Mouse (Mus musculus) hindbrain, embryonic 10.5 days (tissue): ENCODE measurements at regions not wholly inside any gene's neighbourhood (a gene's known extent, or its start where the extent isn't known, plus 50 kb on each side); places are given as distances from the start of the nearest gene placed in this dataset.

Experiments used
- DNase-seq: peaks from one replicate; pipeline ENCODE4 v3.0.0-alpha.2; 2017; ENCODE audit warnings: low spot score
- H3K27ac ChIP-seq: fragments of 300-500 bp; sonication (generic); 2 replicates; pipeline ENCODE4 v1.5.1; 2016; ENCODE audit warnings: mild to moderate bottlenecking, moderate library complexity
- H3K27me3 ChIP-seq: fragments of 300-500 bp; sonication (generic); 2 replicates; pipeline ENCODE4 v1.6.1; 2016; ENCODE audit warnings: mild to moderate bottlenecking; ENCODE audit not compliant: poor library complexity, insufficient read depth, severe bottlenecking
- H3K36me3 ChIP-seq: fragments of 300-500 bp; sonication (generic); 2 replicates; pipeline ENCODE4 v1.6.1; 2016; ENCODE audit warnings: mild to moderate bottlenecking, moderate library complexity
- H3K4me1 ChIP-seq: fragments of 300-500 bp; sonication (generic); replicated peaks from 2 replicates; pipeline ENCODE4 v1.6.1; 2016; ENCODE audit warnings: mild to moderate bottlenecking
- H3K4me3 ChIP-seq: fragments of 300-500 bp; sonication (generic); 2 replicates; pipeline ENCODE4 v1.5.1; 2016; ENCODE audit warnings: mild to moderate bottlenecking, moderate library complexity
- H3K9me3 ChIP-seq: fragments of 300-500 bp; sonication (generic); 2 replicates; pipeline ENCODE4 v1.6.1; 2016; ENCODE audit warnings: mild to moderate bottlenecking, moderate library complexity
- WGBS: fragments of 180-500 bp; shearing (Covaris S2); methylation state at CpG from one replicate; pipeline ENCODE4 v1.1.7; 2016; 5-methylcytosine and 5-hydroxymethylcytosine counted together

DNA sequence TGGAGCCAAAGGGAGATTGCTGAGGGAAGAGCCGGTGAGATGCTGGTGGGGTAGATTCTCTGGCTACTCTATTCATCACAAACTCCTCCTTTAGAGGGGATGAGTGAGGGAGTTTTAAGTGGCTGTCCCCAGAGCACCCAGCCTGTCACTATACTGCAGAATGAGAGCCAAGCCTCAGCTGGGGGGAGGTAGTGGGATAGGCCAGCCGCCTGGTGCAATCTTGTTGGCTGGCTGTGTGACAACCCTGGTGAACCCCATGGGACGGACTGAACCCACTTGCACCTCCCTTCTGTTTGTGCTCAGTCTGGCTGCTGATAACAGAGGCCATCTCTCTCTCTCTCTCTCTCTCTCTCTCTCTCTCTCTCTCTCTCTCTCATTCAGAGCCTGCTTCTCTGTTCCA lies 65.8 kb upstream of the Shisa3 start:
- no peak for DNase-seq
- WGBS = 74% methylated on average over 3 of the region's 3 CpGs
- peaks cover 3% of the 10 kb centered on the region; the same call in 1 of the 2 replicates for H3K9me3 ChIP-seq
- H3K4me1 ChIP-seq = 0 out of 2 replicates have a peak, but pooled peaks cover 3% of the 10 kb centered on the region
- no peak overlapping the region for H3K4me3 ChIP-seq
- no peaks in the 10 kb centered on the region for H3K27me3 ChIP-seq
- no peaks in the 10 kb centered on the region for H3K36me3 ChIP-seq
- H3K27ac ChIP-seq = no peak overlapping the region

DNA sequence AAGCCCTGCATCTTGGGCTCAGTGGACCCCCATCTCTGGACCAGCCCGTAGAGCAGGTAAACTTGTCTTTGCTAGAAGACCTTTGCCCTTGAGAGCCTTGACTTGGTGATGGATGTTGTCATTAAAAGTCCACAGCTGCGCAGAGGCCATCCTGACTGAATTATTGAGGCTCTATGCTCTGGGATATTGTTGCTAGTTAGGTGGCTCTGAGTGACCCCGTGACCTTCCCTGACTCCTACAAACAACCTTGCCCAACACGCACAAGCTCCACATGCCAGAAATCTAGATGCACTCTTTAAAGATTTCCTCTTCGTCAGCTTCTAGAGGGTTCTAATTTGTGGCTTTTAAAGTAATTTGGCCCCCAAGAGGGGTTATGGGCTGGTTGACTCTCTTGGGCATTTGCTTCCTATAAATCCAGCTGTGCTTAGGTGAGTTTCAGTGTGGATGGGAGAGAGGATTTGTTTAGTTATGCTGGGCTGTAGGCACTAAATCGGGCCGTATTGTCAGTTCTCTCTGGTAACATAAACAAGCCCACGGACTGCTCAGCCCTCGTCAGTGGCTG lies 63.6 kb upstream of the Shisa3 start:
- Histone ChIP-seq H3K36me3 (no peaks in the 10 kb centered on the region), H3K4me3 (no peak overlapping the region), H3K4me1 (0 out of 2 replicates have a peak, but pooled peaks cover 3% of the 10 kb centered on the region), H3K9me3 (peaks cover 3% of the 10 kb centered on the region; the same call in 1 of the 2 replicates), H3K27ac (no peak overlapping the region), H3K27me3 (no peaks in the 10 kb centered on the region)
- DNase-seq = no peak
- WGBS = 75% methylated on average over 9 of the region's 9 CpGs

DNA sequence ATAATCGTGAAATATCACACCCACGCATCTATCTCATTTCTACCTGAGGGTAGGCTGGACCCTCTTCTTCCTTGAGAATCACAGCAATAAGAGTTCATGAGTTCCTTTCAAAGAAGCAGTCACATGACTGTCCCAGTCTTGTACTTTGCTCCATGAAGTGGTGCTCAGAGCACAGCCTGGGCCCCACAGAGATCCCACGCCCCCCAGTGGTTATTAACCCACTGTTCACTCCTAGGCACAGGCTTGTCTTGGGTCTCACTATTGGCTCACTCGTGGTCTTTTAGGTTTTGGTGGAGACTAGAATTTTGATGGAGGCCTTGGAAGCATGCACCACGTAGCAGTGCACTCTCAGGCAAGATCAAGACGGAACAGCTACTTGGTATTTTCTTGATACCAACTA lies 57.4 kb upstream of the Shisa3 start:
- H3K4me3 ChIP-seq = no peak overlapping the region
- DNase-seq = no peak
- peaks cover 3% of the 10 kb centered on the region; the same call in 1 of the 2 replicates for H3K9me3 ChIP-seq
- H3K27ac ChIP-seq = no peak overlapping the region
- WGBS = 84% methylated on average over 6 of the region's 6 CpGs
- no peaks in the 10 kb centered on the region for H3K36me3 ChIP-seq
- H3K4me1 ChIP-seq = no peaks in the 10 kb centered on the region
- no peaks in the 10 kb centered on the region for H3K27me3 ChIP-seq

DNA sequence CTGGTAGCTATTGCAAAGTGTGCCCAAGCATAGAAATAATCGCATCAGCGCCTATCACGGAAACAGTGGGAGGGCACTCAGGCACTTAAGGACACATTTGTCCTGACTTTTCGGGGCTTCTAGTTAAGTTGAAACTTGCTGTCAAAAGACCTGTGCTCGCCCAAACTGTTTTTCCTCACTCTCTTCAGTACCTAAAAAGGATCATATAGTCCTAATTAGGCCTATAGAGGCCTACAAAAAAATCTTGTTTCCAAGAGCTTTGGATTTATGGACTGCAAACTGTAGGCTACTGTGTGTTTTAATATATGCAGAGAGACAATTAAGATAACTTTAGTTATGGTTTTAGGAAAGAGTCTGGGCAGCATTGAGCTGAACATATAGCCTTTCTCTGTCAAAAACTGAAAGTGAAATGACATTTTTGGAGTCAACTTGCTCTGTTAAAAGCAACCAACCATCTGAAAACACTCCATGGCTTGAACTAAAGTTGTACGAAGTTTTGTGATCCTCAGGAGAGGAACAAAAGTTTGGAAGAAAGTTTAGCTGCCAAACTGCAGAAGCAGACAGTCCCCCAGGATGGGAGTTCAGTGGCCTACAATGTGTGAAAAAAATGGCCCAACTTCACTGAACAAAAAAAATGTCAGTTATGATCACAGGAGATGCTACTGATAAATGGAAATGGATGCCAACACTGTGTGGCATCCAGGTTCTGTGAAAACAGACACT lies 55.9 kb upstream of the Shisa3 start:
- H3K4me1 ChIP-seq = no peaks in the 10 kb centered on the region
- H3K36me3 ChIP-seq = no peaks in the 10 kb centered on the region
- H3K4me3 ChIP-seq = no peak overlapping the region
- H3K9me3 ChIP-seq = no peaks in the 10 kb centered on the region
- WGBS = 83% methylated on average over 6 of the region's 6 CpGs
- no peak for DNase-seq
- H3K27ac ChIP-seq = no peak overlapping the region
- no peaks in the 10 kb centered on the region for H3K27me3 ChIP-seq

DNA sequence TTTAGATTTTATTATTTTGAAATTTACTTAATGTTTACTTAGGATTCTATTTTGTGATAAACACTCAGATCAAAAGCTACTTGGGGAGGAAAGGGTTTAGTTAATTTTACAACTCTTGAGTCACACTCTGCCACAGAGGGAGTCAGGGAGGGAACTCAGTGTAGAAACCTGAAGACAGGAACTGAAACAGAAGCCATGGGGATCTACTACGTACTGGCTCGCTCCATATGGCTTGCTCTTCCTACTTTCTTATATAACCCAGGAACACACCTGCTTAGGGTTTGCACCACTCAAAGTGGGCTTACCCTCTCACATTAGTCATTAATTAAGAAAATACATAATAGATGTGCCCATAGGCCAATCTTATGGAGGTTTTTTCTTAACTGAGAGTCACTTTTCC lies 54.8 kb upstream of the Shisa3 start:
- H3K4me3 ChIP-seq = no peak overlapping the region
- no peaks in the 10 kb centered on the region for H3K4me1 ChIP-seq
- H3K36me3 ChIP-seq = no peaks in the 10 kb centered on the region
- WGBS = 94% methylated on average over 2 of the region's 2 CpGs
- no peak overlapping the region for H3K27ac ChIP-seq
- no peaks in the 10 kb centered on the region for H3K9me3 ChIP-seq
- DNase-seq = no peak
- no peaks in the 10 kb centered on the region for H3K27me3 ChIP-seq
